Mouse (Mus musculus) gastrocnemius, postnatal 36 days (tissue): ENCODE data around the gene Sp7. TPM values are rescaled to one million over a fixed set of nuclear protein-coding genes. Genes with fewer than 3 reads are reported as not detected.

Experiments used
- DNase-seq, 2 experiments: peaks; one replicate each; pipeline ENCODE4 v3.0.0; 2022
- intact Hi-C: fragments of 180-260 bp; cut with DNase I; formaldehyde crosslinking; loops from one replicate; pipeline ENCODE4 v1.15.1; 2025
- total RNA-seq, 2 experiments: library from RNA; stranded (reverse); gene quantifications; 2 replicates each; pipeline ENCODE4 v1.2.3; 2021

Gene Sp7
- total RNA-seq, 2 experiments from 2014 or later, result not detected

- DNase-seq, result no peak
- intact Hi-C loops, result no loop called here
Observed at GRCm38 (mm10) chr15:102392520-102392919, 25.5 kb upstream of the Sp7 start.

GRCm38 (mm10) chr15:102388942-102389341 lies 22.0 kb upstream of the Sp7 start:
- intact Hi-C loops, result no loop called here
- DNase-seq, result no peak

DNA sequence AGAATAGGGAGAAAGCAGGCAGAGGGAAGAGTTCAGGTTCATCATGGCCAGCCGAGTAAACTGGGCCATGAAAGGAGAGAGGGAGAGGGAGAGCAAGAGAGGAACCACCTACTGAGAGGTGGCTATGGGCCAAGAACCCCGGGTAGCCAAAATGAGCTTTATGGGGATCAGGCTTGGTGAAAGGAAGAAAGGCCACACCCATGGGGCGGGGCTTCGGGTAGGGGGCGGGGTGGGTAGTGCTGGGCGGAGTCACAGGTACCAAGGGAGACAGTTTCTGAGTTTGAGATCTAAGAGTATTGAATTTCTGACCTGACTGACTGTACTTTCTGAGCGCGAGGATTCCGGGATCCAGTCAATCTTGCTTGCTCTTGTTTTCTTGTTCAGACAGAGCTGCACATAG lies 19.7 kb upstream of the Sp7 start:
- intact Hi-C loops, result no loop called here

DNA sequence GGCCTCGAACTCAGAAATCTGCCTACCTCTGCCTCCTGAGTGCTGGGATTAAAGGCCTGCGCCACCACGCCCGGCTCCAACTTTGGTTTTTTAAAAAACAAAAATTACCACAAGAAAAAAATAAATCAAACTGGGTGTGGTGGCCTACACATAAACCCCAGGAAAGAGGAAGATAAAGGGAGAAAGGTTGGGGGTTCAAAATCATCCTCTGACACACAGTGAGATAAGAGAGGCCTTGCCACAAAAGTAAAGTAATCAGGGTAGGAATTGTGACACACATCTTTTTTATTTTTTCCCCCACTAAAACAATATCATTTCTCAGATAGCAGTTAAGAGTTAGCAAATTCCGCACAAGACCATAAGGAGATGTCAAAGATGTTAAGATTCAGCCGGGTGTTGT lies 16.7 kb upstream of the Sp7 start:
- no peak for DNase-seq
- intact Hi-C loops, result loop anchor here (2.0 kb wide), 1 partner anchor 63 kb away; no protein-coding TSS in a partner anchor

More for the DNA sequence above, 19.7 kb upstream of the Sp7 start:
- DNase-seq, result no peak

DNA sequence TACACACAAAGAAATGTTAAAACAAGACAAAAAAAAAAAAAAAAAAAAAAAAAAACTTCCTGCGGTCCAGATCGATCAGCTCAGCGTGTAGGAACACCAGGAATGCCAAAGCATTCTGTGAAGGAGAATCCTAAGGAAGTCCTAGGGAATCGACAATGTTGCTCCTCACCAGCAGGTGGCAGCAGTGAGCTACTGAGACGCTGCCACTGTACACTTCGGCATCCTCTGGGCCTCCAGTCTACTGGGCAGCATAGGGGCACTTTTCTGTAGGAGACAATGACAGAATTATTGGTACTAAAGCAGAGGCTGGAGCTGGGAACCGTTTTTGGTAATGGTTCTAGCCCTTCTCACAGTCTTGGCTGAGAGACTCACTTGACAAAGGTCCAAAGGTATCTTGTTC lies 14.6 kb upstream of the Sp7 start:
- DNase-seq, result peak; percentile 80 to 81
- intact Hi-C loops, result no loop called here

- intact Hi-C loops, result loop anchor here (2.0 to 5.0 kb wide), 2 partner anchors 27 to 36 kb away; partner anchors contain the start of gene Aaas
- peak; percentile 65 to 67 for DNase-seq
Observed at GRCm38 (mm10) chr15:102377810-102378262, 10.9 kb upstream of the Sp7 start.

DNA sequence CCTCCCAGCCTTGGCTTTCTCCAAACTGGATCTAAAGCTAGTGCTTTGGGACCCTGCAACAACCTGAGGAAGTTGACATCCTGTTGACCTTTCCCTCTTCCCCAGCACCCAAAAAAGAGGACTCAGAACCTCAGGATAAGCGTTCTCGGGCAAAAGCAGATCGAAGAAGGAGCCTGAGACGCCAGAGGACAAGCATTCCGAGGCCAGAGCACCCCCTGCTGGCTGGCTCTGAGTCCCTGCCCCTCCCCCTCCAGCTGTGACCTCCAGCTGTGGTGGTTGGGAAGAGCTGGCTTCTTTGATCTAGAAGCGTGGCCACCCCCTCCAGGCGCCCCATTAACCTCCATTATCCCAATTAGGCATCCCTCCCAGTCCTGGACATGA lies 10.2 kb upstream of the Sp7 start:
- intact Hi-C loops, result loop anchor here (2.0 to 5.0 kb wide), 2 partner anchors 26 to 35 kb away; partner anchors contain the start of gene Aaas
- DNase-seq, result peak; percentile 84 to 90

DNA sequence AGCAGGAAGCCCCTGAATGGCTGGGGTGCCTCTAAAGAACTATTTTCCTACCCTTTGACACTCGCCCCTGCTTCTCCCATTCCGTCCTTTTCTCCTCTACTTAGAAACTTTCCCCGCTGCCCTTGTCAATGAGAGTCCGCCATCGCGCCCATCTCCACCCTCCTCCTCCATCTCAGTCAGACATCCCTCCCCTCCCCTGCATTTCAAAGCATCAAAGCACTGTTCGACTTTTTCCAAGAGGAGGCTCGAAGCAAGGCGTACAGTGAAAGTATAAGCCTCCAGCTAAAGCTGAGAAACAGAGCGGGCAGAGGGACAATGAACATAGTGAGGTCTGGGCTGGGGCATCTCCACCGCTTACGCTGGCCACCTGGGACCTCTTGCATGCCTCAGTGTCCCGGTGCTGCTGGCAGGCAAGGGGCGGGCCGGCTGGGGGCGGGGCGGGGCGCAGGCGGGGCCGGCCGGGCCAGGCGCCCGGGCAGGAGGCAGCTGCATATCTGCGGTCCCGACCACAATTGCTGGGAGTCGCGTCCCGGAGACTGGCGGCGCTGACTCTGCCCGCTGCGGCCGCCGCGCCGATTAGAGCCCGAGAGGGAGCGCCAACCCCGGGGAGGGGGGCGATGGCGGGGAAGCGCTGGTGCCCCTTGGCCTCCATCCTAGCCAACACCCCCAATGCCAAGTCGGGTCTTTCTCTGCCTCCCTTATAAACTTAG lies 9.6 kb upstream of the Sp7 start:
- DNase-seq, result peak in 1 of 2 experiments; percentile 67
- intact Hi-C loops, result loop anchor here (2.0 to 5.0 kb wide), 2 partner anchors 26 to 34 kb away; partner anchors contain the start of gene Aaas

- intact Hi-C loops, result no loop called here
- DNase-seq, result no peak
Observed at GRCm38 (mm10) chr15:102370727-102371126, 3.7 kb upstream of the Sp7 start.

- intact Hi-C loops, result no loop called here
- DNase-seq, result no peak
Observed at GRCm38 (mm10) chr15:102369972-102370371, 3.0 kb upstream of the Sp7 start.

GRCm38 (mm10) chr15:102366238-102366637 lies 744 bp downstream of the Sp7 start:
- intact Hi-C loops, result no loop called here
- no peak for DNase-seq

- intact Hi-C loops, result no loop called here
Observed at GRCm38 (mm10) chr15:102364678-102365077, 2.3 kb downstream of the Sp7 start.

DNA sequence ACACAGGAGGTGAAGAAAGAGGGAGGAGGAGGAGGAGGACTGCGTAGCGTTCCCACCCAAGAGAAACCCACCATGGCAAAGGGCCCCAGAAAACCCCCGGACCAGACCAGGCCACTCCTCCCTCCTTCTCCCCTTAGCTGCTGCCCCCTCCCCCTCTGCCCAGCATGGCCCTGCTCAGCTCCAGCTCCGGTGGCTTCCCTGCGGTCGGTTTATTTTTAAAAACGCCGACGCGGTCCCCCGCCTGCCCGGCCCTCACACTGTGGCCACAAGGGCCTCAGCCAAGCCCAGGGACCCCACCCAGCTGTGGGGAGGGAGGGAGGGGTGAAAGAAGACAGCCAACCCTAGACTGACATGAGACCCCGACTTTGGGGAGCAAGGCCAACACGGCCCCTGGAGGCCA lies 4.3 kb downstream of the Sp7 start:
- DNase-seq, result no peak
- intact Hi-C loops, result no loop called here

More at GRCm38 (mm10) chr15:102364678-102365077, 2.3 kb downstream of the Sp7 start:
- no peak for DNase-seq

GRCm38 (mm10) chr15:102358834-102359233 lies 8.1 kb downstream of the Sp7 start:
- intact Hi-C loops, result no loop called here
- DNase-seq, result no peak

DNA sequence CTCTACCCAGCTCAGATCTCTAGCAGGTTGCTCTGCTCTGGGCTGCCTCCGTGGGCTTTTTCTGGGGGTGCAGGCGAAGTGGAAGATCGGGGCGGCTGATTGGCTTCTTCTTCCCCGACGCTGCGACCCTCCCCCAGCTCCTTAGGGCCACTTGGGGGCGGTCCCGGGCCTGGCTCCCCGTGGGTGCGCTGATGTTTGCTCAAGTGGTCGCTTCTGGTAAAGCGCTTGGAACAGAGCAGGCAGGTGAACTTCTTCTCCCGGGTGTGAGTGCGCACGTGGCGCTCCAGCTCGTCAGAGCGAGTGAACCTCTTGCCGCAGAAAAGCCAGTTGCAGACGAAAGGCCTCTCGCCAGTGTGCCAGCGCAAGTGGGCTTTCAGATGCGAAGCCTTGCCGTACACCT lies 8.9 kb downstream of the Sp7 start:
- no peak for DNase-seq
- intact Hi-C loops, result no loop called here

GRCm38 (mm10) chr15:102356501-102357325 lies 10.3 kb downstream of the Sp7 start:
- intact Hi-C loops, result no loop called here
- DNase-seq, result no peak

GRCm38 (mm10) chr15:102355871-102356441 lies 11.0 kb downstream of the Sp7 start:
- DNase-seq, result no peak

GRCm38 (mm10) chr15:102355134-102355870 lies 11.7 kb downstream of the Sp7 start:
- intact Hi-C loops, result no loop called here
- DNase-seq, result peak; percentile 27 to 48

More at GRCm38 (mm10) chr15:102355871-102356441, 11.0 kb downstream of the Sp7 start:
- intact Hi-C loops, result no loop called here

DNA sequence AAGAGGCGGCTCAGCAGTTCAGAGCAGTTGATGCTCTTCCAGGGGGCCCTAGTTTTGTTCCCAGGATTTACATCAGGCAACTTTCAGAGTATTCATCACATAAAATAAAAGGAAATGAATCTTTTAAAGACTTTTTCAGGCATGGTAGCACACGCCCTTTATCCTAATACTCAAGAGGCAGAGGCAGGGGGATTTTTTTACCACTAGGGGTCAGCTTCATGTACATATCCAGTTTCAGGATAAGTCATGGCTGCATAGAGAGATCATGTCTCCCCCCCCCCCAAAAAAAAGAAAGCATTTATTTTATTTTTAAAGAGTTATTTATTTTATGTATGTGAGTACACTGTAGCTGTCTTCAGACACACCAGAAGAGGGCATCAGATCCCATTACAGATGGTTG lies 13.0 kb downstream of the Sp7 start:
- DNase-seq, result no peak
- intact Hi-C loops, result no loop called here

DNA sequence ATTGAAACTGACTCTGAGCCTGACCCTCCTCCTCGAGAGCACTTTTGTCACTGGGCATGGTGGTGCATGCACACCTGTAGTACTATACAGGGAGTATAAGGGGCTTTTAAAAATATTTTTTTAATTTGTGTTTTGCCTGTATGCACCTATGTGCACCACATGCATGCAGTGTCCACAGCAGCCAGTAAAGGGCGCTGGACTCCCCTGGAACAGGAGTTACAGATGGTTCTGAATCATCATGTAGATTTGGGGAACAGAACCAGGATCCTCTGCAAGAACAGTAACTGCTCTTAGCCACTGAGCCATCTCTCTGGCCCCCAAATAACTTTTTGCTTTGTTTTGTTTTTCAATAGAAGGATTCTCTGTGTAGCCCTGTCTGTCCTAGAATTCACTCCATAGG lies 14.8 kb downstream of the Sp7 start:
- DNase-seq, result no peak
- intact Hi-C loops, result no loop called here
